Mouse (Mus musculus) heart, postnatal 0 days (tissue): ENCODE results near the gene Coch. TPM values are rescaled to one million over a fixed set of nuclear protein-coding genes. Genes with fewer than 3 reads are reported as not detected.
"Not testable (repeated sequence)": the region's sequence is repeated elsewhere in the genome, so short reads cannot be mapped to it uniquely, and the experiment has no call there.

Source experiments
- ATAC-seq: fragments of 200-750 bp; cut with Nextera tagmentation; 2 replicates; pipeline ENCODE4 v1.8.0; 2017; ENCODE audit warnings: low read depth, moderate number of reproducible peaks, moderate library complexity; ENCODE audit not compliant: insufficient read depth
- DNase-seq: peaks from one replicate; pipeline ENCODE4 v3.0.0-alpha.2; 2016; ENCODE audit warnings: low spot score
- H3K27ac ChIP-seq: fragments of 300-500 bp; sonication (generic); 2 replicates; pipeline ENCODE4 v1.5.1; 2014; ENCODE audit warnings: low read depth, mild to moderate bottlenecking
- H3K27me3 ChIP-seq: fragments of 300-500 bp; sonication (generic); 2 replicates; pipeline ENCODE4 v1.6.1; 2014; ENCODE audit warnings: low read length, mixed read lengths; ENCODE audit not compliant: control insufficient read depth, insufficient read depth
- H3K36me3 ChIP-seq: fragments of 300-500 bp; sonication (generic); replicated peaks from 2 replicates; pipeline ENCODE4 v1.6.1; 2014; ENCODE audit warnings: low read length, mixed read lengths; ENCODE audit not compliant: control insufficient read depth, insufficient read depth
- H3K4me1 ChIP-seq: fragments of 300-500 bp; sonication (generic); 2 replicates; pipeline ENCODE4 v1.6.1; 2014; ENCODE audit warnings: antibody characterized with exemption; ENCODE audit not compliant: control insufficient read depth, insufficient read depth
- H3K4me2 ChIP-seq: fragments of 300-500 bp; sonication (generic); 2 replicates; pipeline ENCODE4 v1.6.1; 2014; ENCODE audit warnings: low read depth, mild to moderate bottlenecking, low read length, moderate library complexity
- H3K4me3 ChIP-seq: fragments of 300-500 bp; sonication (generic); 2 replicates; pipeline ENCODE4 v1.5.1; 2014; ENCODE audit warnings: low read depth, low read length
- H3K9ac ChIP-seq: fragments of 300-500 bp; sonication (generic); replicated peaks from 2 replicates; pipeline ENCODE4 v1.6.1; 2014; ENCODE audit warnings: low read depth, low read length, mixed read lengths
- H3K9me3 ChIP-seq: fragments of 300-500 bp; sonication (generic); replicated peaks from 2 replicates; pipeline ENCODE4 v1.6.1; 2016; ENCODE audit warnings: low read length; ENCODE audit not compliant: control insufficient read depth
- CTCF ChIP-seq: IDR thresholded peaks from 2 replicates; pipeline ENCODE4 v1.5.1; 2016; ENCODE audit warnings: antibody characterized with exemption, control low read depth, low read depth
- EP300 ChIP-seq: IDR thresholded peaks from 2 replicates; pipeline ENCODE4 v1.6.1; 2016; ENCODE audit warnings: antibody characterized with exemption, low read depth
- WGBS: fragments of 180-500 bp; shearing (Covaris S2); extraction: QIAGEN DNeasy Blood & Tissue Kit; methylation state at CpG from one replicate; pipeline ENCODE4 v1.1.7; 2014; 5-methylcytosine and 5-hydroxymethylcytosine counted together
- polyA plus RNA-seq: library from polyadenylated mRNA; unstranded; fragments of >200 nt; fragmentation: Nextera tagmentation; extraction: Ambion mirVana; gene quantifications from 2 replicates; pipeline ENCODE4 v1.2.1, GENCODE M21; 2015
- total RNA-seq: library from RNA; depleted of rRNA; stranded (reverse); fragments of >200 nt; gene quantifications from 2 replicates; pipeline ENCODE4 v1.2.3, GENCODE M21; 2014; ENCODE audit warnings: low replicate concordance; rRNA removed

Gene Coch
- total and polyA plus RNA-seq, 2 experiments from 2014 or later, result 0.90 to 5.5 TPM

DNA sequence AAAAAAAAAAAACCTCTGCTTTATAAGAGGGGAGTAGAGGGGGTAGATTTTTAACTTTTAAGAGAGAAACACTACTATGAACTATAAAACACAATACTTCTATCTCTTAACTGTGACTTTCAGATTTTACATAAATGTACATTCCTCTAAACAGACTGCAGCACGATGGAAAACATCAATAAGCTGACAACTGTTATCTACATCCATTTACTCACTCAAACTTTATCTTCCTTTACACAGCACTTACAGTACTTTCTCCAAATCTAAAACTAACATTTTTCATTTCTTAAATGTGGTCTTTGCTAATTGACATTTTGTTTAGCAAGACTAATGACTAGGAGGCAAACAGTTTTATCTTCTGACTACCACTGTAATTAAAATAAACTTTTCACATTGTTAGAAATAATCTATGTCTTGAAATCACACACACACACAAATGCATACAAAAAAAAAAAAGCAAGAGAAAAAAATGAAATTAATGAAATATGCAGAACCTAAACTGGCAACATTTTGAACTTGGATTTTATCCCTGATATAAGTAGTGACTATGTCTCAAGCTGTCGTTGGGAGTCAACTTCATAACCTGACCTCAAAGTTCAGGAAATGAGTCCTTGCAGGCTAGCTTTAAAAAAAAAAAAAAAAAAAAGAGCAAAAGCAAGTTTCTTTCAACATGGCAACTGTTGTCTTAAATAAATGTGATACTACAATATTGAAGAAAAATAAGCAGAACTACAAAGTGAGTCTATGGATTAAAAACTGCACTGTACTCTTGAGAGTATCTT is 43.7 kb downstream of the Coch start:
- Histone ChIP-seq H3K4me2 (no peak overlapping the region), H3K27me3 (no peaks in the 10 kb centered on the region), H3K4me3 (no peak overlapping the region), H3K4me1 (no peaks in the 10 kb centered on the region), H3K27ac (0 out of 2 replicates have a peak overlapping the region, but pooled peaks have one; percentile 46), H3K9ac (no peak overlapping the region), H3K36me3 (peaks cover 8% of the 10 kb centered on the region), H3K9me3 (no peaks in the 10 kb centered on the region)
- ATAC-seq (no peak), DNase-seq (no peak)
- WGBS, result 14% methylated on average over 2 of the region's 2 CpGs
- no peak for TF ChIP-seq CTCF
- no peak for TF ChIP-seq EP300

GRCm38 (mm10) chr12:51641871-51642270 is 48.7 kb downstream of the Coch start:
- no peak overlapping the region for H3K9ac ChIP-seq
- H3K36me3 ChIP-seq, result peaks cover 14% of the 10 kb centered on the region
- no peak overlapping the region; the same call in 1 of the 2 replicates for H3K27ac ChIP-seq
- TF ChIP-seq EP300 (no peak), CTCF (no peak)
- H3K4me1 ChIP-seq, result no peaks in the 10 kb centered on the region
- no peaks in the 10 kb centered on the region for H3K9me3 ChIP-seq
- WGBS, result 18% methylated on average over 6 of the region's 6 CpGs
- no peak for ATAC-seq
- no peak overlapping the region for H3K4me3 ChIP-seq
- H3K27me3 ChIP-seq, result no peaks in the 10 kb centered on the region
- no peak overlapping the region for H3K4me2 ChIP-seq
- DNase-seq, result no peak

DNA sequence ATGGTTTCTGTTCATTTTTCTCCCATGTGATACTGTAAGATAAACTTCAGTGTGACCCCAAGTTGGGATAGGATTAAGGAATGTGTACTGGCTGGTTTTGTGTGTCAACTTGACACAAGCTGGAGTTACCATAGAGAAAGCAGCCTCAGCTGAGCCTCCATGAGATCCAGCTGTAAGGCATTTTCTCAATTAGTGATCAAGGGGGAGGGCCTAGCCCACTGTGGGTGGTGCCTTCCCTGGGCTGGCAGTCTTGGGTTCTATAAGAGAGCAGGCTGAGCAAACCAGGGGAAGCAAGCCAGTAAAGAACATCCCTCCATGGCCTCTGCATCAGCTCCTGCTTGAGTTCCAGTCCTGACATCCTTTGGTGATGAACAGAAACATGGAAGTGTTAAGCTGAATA is 56.3 kb downstream of the Coch start:
- DNase-seq, H3K27ac ChIP-seq, H3K4me1 ChIP-seq, H3K9ac ChIP-seq, H3K4me2 ChIP-seq, ATAC-seq, H3K9me3 ChIP-seq, H3K27me3 ChIP-seq, H3K4me3 ChIP-seq: not testable (repeated sequence)
- H3K36me3 ChIP-seq, result peaks cover 36% of the 10 kb centered on the region

Other genes with a start within 250 kb of the Coch start
- 14.7 and 22.5 TPM in 2 replicates for gene G2e3, start 245.3 kb upstream of the Coch start, total RNA-seq
- 6.2 and 6.8 TPM in 2 replicates for gene G2e3, start 245.3 kb upstream of the Coch start, polyA plus RNA-seq
- gene Scfd1, start 215.8 kb upstream of the Coch start, total RNA-seq, result 23.4 and 33.9 TPM in 2 replicates
- 54.1 and 54.2 TPM in 2 replicates for gene Scfd1, start 215.8 kb upstream of the Coch start, polyA plus RNA-seq
- 25.0 and 47.9 TPM in 2 replicates for gene Ap4s1, start 97.7 kb downstream of the Coch start, total RNA-seq
- gene Ap4s1, start 97.7 kb downstream of the Coch start, polyA plus RNA-seq, result 47.0 and 47.1 TPM in 2 replicates
- gene Strn3, start 98.6 kb downstream of the Coch start, total RNA-seq, result 69.6 and 73.5 TPM in 2 replicates
- gene Strn3, start 98.6 kb downstream of the Coch start, polyA plus RNA-seq, result 37.1 and 37.4 TPM in 2 replicates
- 71.1 and 72.3 TPM in 2 replicates for gene Hectd1, start 236.2 kb downstream of the Coch start, total RNA-seq
- gene Hectd1, start 236.2 kb downstream of the Coch start, polyA plus RNA-seq, result 24.3 and 27.1 TPM in 2 replicates